Comparison of ENCODE assay signal across 1 mouse cellular context in the genomic region with DNA sequence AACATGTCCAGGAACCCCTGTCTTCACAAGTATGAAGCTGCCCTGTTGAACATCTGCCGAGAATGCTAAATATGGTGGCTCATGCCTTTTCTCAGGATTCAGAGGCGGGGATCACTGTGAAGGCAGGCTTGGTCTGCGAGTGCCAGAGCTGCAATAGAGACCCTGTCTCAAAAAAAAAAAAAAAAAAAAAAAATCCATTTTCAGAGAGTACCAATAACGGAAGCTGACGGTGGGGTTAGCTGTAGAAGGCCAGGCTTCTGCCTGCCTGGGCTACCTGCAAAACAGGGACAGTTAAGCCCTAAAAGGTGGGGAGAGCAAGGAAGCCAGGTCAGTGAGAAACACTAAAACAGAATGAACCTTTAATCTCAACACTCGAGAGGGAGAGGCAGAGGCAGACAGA.
TF ChIP-seq lines count a peak whose summit lies in the region.

No protein-coding gene starts in this region.

TF ChIP-seq in CH12.LX, 34 proteins besides CTCF, POLR2A, EP300 and RAD21:
- TF ChIP-seq MYC (IDR thresholded peaks at IDR 0.05; ENCODE audit: low read depth, low read length), result no peak
- no peak for TF ChIP-seq CHD2 (IDR thresholded peaks at IDR 0.05; ENCODE audit: low read length)
- TF ChIP-seq ZNF384 (IDR thresholded peaks at IDR 0.05; ENCODE audit: low read depth, low read length), result peak; percentile 58
